Mouse (Mus musculus) kidney, postnatal 10 days (tissue): ENCODE results near the gene 4930596D02Rik.

Experiments
- DNase-seq: peaks from one replicate; pipeline ENCODE4 v3.0.0; 2021; ENCODE audit warnings: mixed read lengths

Gene 4930596D02Rik

DNA sequence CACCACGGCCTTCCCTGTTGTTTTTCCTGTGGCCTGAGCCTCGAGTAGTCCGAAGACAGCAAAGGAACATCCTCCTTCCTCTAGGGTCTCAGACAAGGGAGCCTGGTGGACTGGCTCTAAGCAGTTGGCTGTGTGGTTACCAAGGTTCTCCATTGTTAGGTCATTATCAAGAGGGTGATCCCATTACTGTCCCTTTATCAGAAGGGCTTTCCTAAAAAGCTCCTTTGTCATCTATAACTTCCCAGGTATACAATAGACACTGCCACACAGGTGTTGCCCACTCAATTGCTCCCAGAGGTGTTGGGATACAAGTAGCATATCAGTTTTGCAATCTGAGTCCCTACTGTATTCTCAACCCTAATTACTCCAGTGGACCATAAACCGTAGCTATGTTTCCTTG lies at the start of gene 4930596D02Rik:
TSS of gene 4930596D02Rik (minus strand) at position 101 of the 400 bp plus-strand sequence.
- DNase-seq, result no peak

DNA sequence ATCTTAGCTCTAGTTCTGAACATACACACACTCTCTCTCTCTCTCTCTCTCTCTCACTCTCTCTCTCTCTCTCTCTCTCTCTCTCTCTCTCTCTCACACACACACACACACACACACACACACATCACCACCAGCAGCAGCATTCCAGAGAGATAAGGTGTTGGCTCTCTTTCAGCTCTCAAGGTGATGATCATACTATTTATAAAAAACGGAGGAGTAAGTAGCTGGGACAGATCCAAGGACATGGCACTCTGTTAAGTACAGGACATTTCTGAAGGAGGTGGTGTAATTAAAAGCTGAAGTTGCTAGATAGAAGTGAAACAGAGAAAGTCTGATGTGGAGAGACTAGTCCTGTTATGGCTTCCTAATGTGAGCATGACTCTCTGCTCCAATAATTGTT lies 41.5 kb upstream of the 4930596D02Rik start:
- DNase-seq, result no peak

DNA sequence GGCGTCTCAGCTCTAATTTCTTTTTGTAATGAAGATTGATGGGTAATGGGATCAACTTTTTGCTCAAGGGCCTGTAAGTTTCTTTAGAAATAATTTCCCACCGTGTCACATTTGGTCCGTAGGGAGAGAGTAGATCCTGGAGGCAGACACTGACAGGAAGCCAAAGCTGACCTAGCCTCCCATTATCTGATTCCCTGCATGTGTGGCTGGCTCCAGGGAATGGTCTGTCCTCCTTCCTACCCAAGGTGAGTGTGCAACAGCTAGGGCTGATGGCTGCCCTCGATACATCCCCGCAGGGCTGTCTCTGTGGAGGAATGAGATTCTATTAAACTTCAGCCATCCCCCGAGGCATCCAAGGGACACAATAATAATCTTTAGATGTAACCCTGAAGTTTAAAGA lies 33.5 kb upstream of the 4930596D02Rik start:
- no peak for DNase-seq

DNA sequence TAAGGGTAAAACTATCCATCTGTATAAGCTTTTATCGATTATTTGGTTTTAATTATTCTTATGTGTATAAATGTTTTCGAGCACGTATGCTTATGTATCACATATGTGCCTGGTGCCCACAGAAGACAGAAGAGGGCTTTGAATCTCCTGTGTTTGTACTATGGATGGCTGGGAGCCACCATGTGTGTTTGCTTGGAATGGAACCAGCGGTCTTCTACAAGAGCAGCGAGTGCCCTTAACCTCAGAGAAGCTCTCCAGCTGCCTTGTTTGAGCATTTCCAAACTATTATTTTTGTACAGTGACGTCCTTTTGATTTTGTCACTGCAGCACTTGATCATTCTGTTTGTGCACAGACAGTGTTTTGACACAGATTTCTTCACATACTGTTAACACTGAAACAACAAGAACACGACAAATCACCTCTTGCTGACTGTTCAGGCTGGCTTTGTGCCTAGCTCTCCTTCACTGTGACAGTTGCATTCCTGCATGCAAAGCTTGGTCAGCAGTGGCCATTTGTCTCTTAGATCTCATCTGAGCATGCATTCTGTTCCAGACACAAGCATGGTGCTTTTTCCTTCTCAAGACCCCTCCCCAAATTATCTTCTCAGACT lies 30.4 kb upstream of the 4930596D02Rik start:
- DNase-seq, result no peak

DNA sequence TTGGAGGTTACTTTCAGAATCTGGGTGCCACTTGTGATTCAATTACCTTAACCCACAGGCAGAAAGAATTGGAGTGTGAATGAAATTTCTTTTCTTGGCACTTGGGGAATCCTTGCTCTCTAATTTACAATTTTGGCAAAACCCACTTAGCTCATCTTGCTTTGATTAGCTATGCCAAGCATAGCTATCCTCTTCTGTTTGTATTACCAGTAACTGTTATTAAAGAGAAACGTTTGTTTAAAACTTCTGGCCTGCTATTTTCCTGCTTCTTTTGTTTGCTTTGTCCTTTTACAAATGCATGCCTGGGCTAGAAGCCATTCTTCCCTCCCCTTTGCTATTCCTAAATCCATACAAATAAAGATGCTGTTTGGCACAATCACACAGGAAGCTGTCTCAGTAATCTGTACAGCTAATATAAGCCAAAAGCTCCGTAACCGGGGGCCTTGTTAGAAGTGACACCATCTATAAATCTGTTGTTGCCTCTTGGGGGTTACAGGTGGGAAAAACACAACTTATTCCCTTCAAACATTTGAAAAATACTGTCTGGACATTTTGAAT lies 19.0 kb downstream of the 4930596D02Rik start:
- no peak for DNase-seq

DNA sequence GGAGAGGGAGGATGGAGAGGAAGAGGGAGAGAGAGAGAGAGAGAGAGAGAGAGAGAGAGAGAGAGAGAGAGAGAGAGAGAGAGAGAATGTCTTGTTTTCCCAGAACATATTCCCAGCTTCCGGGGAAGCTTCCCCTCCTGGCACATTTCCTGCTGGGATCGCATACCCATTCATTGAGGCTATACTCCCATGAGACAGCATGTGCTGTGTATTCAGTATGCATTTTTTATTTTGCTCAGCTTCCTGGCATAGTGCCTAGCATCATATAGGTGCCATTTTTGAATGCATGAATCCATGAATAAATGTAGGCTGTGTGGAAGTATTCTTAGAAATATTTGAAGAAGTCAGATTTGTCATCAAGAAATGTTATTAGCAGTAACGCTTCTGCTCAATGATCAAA lies 31.7 kb downstream of the 4930596D02Rik start:
- no peak for DNase-seq

DNA sequence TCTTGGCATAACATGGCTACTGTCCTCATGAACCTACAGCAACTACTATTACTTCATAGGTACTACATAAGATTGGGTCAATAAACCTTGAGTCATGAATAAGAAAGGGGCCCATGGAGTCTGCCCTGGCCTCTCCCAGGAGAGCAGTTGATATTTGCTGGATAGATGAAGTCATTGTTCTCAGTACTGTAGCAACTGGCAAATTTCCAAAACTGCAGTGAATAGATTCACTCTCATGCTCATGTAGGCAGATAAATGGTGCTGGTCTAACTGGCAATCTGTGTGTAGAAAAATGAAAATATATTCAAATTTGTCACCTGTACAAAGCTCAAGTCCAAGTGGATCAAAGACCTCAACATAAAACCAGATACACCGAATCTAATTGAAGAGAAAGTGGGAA lies 38.5 kb downstream of the 4930596D02Rik start:
- no peak for DNase-seq
